Mouse (Mus musculus) cortical plate, adult 2 months (tissue): ENCODE measurements around the gene Cth.

Source experiments
- CTCF ChIP-seq: fragments of 200-500 bp; IDR thresholded peaks from 2 replicates; pipeline ENCODE4 v1.5.1; 2011; ENCODE audit warnings: mild to moderate bottlenecking, control low read depth, low read length; ENCODE audit not compliant: insufficient read depth; ENCODE audit errors: extremely low read depth
- POLR2A ChIP-seq: fragments of 200-500 bp; IDR thresholded peaks from 2 replicates; pipeline ENCODE4 v1.6.1; 2011; ENCODE audit warnings: mild to moderate bottlenecking, low read length, control low read depth; ENCODE audit not compliant: insufficient read depth; ENCODE audit errors: extremely low read depth

- TF ChIP-seq CTCF (no peak), POLR2A (no peak)
Observed at GRCm38 (mm10) chr3:157973236-157973635, 48.4 kb upstream of the Cth start.
